Mouse (Mus musculus): ENCODE results near the gene Tceanc2. TPM values are rescaled to one million over a fixed set of nuclear protein-coding genes. Genes with fewer than 3 reads are reported as not detected.

The Tceanc2 gene
- polyA plus RNA-seq, 1 experiment from 2014 or later = 12.7 TPM

- Histone ChIP-seq H3K4me3 (ENCODE audit: low read depth, low read length) (no peak overlapping the region), H3K9me3 (ENCODE audit: low read length) (no peaks in the 10 kb centered on the region), H3K4me1 (ENCODE audit: insufficient read depth) (0 out of 2 replicates have a peak, but pooled peaks cover 5% of the 10 kb centered on the region), H3K4me2 (ENCODE audit: low read depth, low read length) (no peak overlapping the region), H3K9ac (replicated peaks) (no peak overlapping the region), H3K27me3 (ENCODE audit: insufficient read depth, low read length) (no peaks in the 10 kb centered on the region), H3K36me3 (replicated peaks; ENCODE audit: insufficient read depth, low read length) (no peaks in the 10 kb centered on the region), H3K27ac (ENCODE audit: low read depth) (no peak overlapping the region)
- no peak for ATAC-seq
- 69% methylated on average over 13 of the region's 13 CpGs for WGBS (ENCODE audit: insufficient replicate concordance)
- DNase-seq = no peak
- no peak for TF ChIP-seq CTCF (IDR thresholded peaks at IDR 0.05; ENCODE audit: low read depth)
- no peak for TF ChIP-seq EP300 (IDR thresholded peaks at IDR 0.05; ENCODE audit: low read depth)
Observed at GRCm38 (mm10) chr4:107126891-107127524, 51.9 kb downstream of the Tceanc2 start.

- no peaks in the 10 kb centered on the region for H3K9me3 ChIP-seq (ENCODE audit: low read length)
- no peak overlapping the region for H3K9ac ChIP-seq (replicated peaks)
- H3K4me3 ChIP-seq (ENCODE audit: low read depth, low read length) = no peak overlapping the region
- H3K27me3 ChIP-seq (ENCODE audit: insufficient read depth, low read length) = no peaks in the 10 kb centered on the region
- no peak for ATAC-seq
- H3K36me3 ChIP-seq (replicated peaks; ENCODE audit: insufficient read depth, low read length) = no peaks in the 10 kb centered on the region
- DNase-seq = no peak
- no peak overlapping the region for H3K27ac ChIP-seq (ENCODE audit: low read depth)
- 69% methylated on average over 10 of the region's 10 CpGs for WGBS (ENCODE audit: insufficient replicate concordance)
- no peak for TF ChIP-seq CTCF (IDR thresholded peaks at IDR 0.05; ENCODE audit: low read depth)
- no peak for TF ChIP-seq EP300 (IDR thresholded peaks at IDR 0.05; ENCODE audit: low read depth)
- 0 out of 2 replicates have a peak, but pooled peaks cover 5% of the 10 kb centered on the region for H3K4me1 ChIP-seq (ENCODE audit: insufficient read depth)
- H3K4me2 ChIP-seq (ENCODE audit: low read depth, low read length) = no peak overlapping the region
Observed at GRCm38 (mm10) chr4:107126389-107126788, 52.5 kb downstream of the Tceanc2 start.

- WGBS (ENCODE audit: insufficient replicate concordance) = 60% methylated on average over 5 of the region's 5 CpGs
- no peak for TF ChIP-seq EP300 (IDR thresholded peaks at IDR 0.05; ENCODE audit: low read depth)
- peak; percentile 33 for TF ChIP-seq CTCF (IDR thresholded peaks at IDR 0.05; ENCODE audit: low read depth)
- H3K4me3 ChIP-seq (ENCODE audit: low read depth, low read length) = no peak overlapping the region
- no peak overlapping the region for H3K9ac ChIP-seq (replicated peaks)
- H3K9me3 ChIP-seq (ENCODE audit: low read length) = no peaks in the 10 kb centered on the region
- H3K27ac ChIP-seq (ENCODE audit: low read depth) = no peak overlapping the region
- DNase-seq (no peak), ATAC-seq (no peak)
- H3K4me2 ChIP-seq (ENCODE audit: low read depth, low read length) = no peak overlapping the region
- no peaks in the 10 kb centered on the region for H3K27me3 ChIP-seq (ENCODE audit: insufficient read depth, low read length)
- no peaks in the 10 kb centered on the region for H3K36me3 ChIP-seq (replicated peaks; ENCODE audit: insufficient read depth, low read length)
- H3K4me1 ChIP-seq (ENCODE audit: insufficient read depth) = 0 out of 2 replicates have a peak, but pooled peaks cover 5% of the 10 kb centered on the region
Observed at GRCm38 (mm10) chr4:107125101-107125500, 53.8 kb downstream of the Tceanc2 start.

- ATAC-seq (no peak), DNase-seq (no peak)
- H3K9me3 ChIP-seq (ENCODE audit: low read length) = no peaks in the 10 kb centered on the region
- no peak overlapping the region for H3K9ac ChIP-seq (replicated peaks)
- no peak overlapping the region for H3K27ac ChIP-seq (ENCODE audit: low read depth)
- no peaks in the 10 kb centered on the region for H3K36me3 ChIP-seq (replicated peaks; ENCODE audit: insufficient read depth, low read length)
- H3K27me3 ChIP-seq (ENCODE audit: insufficient read depth, low read length) = no peaks in the 10 kb centered on the region
- H3K4me2 ChIP-seq (ENCODE audit: low read depth, low read length) = no peak overlapping the region
- 61% methylated on average over 7 of the region's 7 CpGs for WGBS (ENCODE audit: insufficient replicate concordance)
- no peak overlapping the region for H3K4me3 ChIP-seq (ENCODE audit: low read depth, low read length)
- TF ChIP-seq EP300 (IDR thresholded peaks at IDR 0.05; ENCODE audit: low read depth) = no peak
- TF ChIP-seq CTCF (IDR thresholded peaks at IDR 0.05; ENCODE audit: low read depth) = no peak
- 0 out of 2 replicates have a peak, but pooled peaks cover 3% of the 10 kb centered on the region for H3K4me1 ChIP-seq (ENCODE audit: insufficient read depth)
Observed at GRCm38 (mm10) chr4:107124376-107124775, 54.5 kb downstream of the Tceanc2 start.

- TF ChIP-seq CTCF (IDR thresholded peaks at IDR 0.05; ENCODE audit: low read depth) = peak; percentile 64
- no peak for TF ChIP-seq EP300 (IDR thresholded peaks at IDR 0.05; ENCODE audit: low read depth)
- no peak overlapping the region for H3K9ac ChIP-seq (replicated peaks)
- peak; percentile 33 for DNase-seq
- no peak for ATAC-seq
- no peak overlapping the region for H3K4me3 ChIP-seq (ENCODE audit: low read depth, low read length)
- no peaks in the 10 kb centered on the region for H3K27me3 ChIP-seq (ENCODE audit: insufficient read depth, low read length)
- no peaks in the 10 kb centered on the region for H3K4me1 ChIP-seq (ENCODE audit: insufficient read depth)
- WGBS (ENCODE audit: insufficient replicate concordance) = 64% methylated on average over 12 of the region's 12 CpGs
- no peaks in the 10 kb centered on the region for H3K36me3 ChIP-seq (replicated peaks; ENCODE audit: insufficient read depth, low read length)
- H3K9me3 ChIP-seq (ENCODE audit: low read length) = no peaks in the 10 kb centered on the region
- H3K27ac ChIP-seq (ENCODE audit: low read depth) = no peak overlapping the region
- H3K4me2 ChIP-seq (ENCODE audit: low read depth, low read length) = no peak overlapping the region
Observed at GRCm38 (mm10) chr4:107121165-107121943, 57.6 kb downstream of the Tceanc2 start.

GRCm38 (mm10) chr4:107120676-107121075, 58.2 kb downstream of the Tceanc2 start:
- no peaks in the 10 kb centered on the region for H3K9me3 ChIP-seq (ENCODE audit: low read length)
- no peak overlapping the region for H3K27ac ChIP-seq (ENCODE audit: low read depth)
- no peaks in the 10 kb centered on the region for H3K36me3 ChIP-seq (replicated peaks; ENCODE audit: insufficient read depth, low read length)
- H3K9ac ChIP-seq (replicated peaks) = no peak overlapping the region
- H3K27me3 ChIP-seq (ENCODE audit: insufficient read depth, low read length) = no peaks in the 10 kb centered on the region
- ATAC-seq = no peak
- DNase-seq = no peak
- WGBS (ENCODE audit: insufficient replicate concordance) = 83% methylated on average over 6 of the region's 6 CpGs
- TF ChIP-seq EP300 (IDR thresholded peaks at IDR 0.05; ENCODE audit: low read depth) (no peak), CTCF (IDR thresholded peaks at IDR 0.05; ENCODE audit: low read depth) (no peak)
- no peak overlapping the region for H3K4me2 ChIP-seq (ENCODE audit: low read depth, low read length)
- H3K4me3 ChIP-seq (ENCODE audit: low read depth, low read length) = no peak overlapping the region
- H3K4me1 ChIP-seq (ENCODE audit: insufficient read depth) = no peaks in the 10 kb centered on the region

All from liver, postnatal 0 days (tissue).